Mouse (Mus musculus) left cerebral cortex, postnatal 10 days (tissue): ENCODE results near the gene 4933427D14Rik. TPM values are rescaled to one million over a fixed set of nuclear protein-coding genes. Genes with fewer than 3 reads are reported as not detected.
A peak's percentile ranks its signal among the peaks of the same experiment; 100 is the strongest.

ENCODE experiments used
- DNase-seq, 2 experiments: peaks; one replicate each; pipeline ENCODE4 v3.0.0; 2021 to 2022; ENCODE audit warnings: low spot score in 2 of 2, mixed read lengths in 1 of 2; ENCODE audit errors: extremely low spot score in 1 of 2
- intact Hi-C: fragments of 180-260 bp; cut with DNase I; formaldehyde crosslinking; loops from one replicate; pipeline ENCODE4 v1.15.1; 2025
- total RNA-seq, 2 experiments: library from RNA; stranded (reverse); gene quantifications; 2 replicates each; pipeline ENCODE4 v1.2.3; 2021

The 4933427D14Rik gene
- 10 to 100 TPM; 30.1 to 32.5 TPM for total RNA-seq

DNA sequence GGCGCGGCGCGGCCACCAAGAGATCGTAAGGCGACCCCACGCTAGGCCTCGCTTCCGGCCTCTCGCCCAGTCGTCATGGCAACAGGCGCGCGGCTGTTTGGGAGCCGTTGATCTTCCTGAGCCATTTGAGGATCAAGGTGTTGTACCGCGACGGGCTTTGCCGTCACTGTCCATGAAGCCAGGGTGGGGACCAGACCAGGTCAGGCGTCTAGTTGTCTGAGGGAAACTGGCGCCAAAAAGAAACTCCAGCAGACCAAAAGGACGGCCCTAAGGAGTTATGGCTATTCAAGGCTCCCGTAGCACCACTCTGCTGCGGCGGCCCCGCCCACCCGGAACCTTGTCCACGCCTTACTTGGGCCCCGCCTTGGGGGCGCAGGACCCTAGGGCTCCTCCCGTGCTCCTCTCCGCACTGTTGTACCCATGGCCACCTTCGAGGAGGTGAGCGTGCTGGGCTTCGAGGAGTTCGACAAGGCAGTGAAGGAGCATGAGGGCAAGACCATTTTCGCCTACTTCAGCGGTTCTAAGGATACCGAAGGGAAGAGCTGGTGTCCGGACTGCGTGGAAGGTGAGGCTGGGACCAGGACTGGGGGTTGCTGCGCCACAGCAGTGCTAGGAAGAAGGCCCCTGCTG lies at the start of gene 4933427D14Rik, which contains the start of gene Txndc17:
Gene 4933427D14Rik, minus strand, starts transcription at position 256 of the 630 bp plus-strand sequence.
Gene Txndc17, plus strand, starts transcription at position 344 of the 630 bp plus-strand sequence.
- DNase-seq, result peak; percentile 81 to 91
- intact Hi-C loops, result loop anchor here (5.0 kb wide), 1 partner anchor 155 kb away; no protein-coding TSS in a partner anchor

DNA sequence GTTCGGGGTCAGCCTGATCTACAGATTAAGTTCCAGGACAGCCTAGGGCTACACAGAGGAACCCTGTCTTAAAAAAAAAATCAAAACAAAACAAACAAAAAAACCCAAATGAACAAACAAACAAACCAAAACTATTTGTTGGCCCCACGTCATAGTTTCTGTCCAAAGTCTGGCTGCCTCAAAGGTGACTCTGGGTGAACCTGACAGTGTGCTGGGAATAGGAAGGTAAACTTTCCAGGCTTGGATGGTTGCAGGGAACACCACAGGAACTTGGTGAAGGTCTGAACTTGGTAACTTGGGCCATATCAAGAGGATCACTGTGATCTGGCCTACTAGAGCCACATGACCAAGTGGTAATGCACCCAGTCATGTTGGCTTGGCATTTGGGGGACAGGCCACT lies 49.2 kb upstream of the 4933427D14Rik start:
- no peak for DNase-seq
- intact Hi-C loops, result no loop called here

DNA sequence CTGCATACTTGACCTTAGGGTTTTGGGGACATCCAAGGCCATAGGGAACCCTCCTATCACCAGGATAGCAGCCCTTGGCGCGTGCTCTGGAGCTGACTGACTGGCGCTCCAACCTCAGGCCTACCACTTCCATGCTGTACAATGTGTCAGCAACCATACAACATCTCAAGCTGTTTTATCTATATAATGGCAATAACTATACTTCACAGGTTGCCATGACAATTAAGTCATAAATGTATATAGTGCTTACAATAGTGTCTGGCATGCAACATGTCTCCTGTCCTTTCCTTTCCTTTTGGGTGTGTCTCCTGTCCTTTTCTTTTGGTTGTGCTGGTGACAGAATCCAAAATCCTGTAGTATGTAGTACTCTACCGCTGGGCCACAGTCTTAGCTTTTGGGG lies 48.4 kb upstream of the 4933427D14Rik start:
- no peak for DNase-seq
- intact Hi-C loops, result no loop called here

DNA sequence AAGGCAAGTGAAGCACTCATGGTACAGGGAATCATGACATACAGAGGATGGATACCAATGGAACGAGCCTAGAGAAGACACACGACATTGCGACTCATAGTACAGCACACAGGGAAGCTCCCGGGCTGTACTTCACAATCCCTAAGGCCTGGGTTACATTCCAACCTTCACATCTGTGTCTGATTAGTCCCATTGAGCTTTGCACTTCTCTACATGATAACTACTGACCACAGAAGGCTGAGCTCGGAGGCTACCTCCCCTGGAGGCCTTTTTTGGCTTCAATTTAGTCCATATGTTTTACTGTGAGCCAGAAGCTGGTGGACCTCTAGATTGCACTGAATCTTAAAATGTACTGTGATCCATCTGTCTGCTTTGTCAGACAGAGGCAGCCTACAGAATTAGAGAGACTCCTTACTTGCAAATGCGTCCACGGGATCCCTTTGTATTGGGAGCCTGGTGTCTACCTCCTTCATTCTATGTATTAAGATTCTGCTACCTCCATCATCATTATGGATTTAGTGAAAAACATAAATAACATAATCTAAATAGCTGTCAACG lies 38.0 kb upstream of the 4933427D14Rik start:
- intact Hi-C loops, result no loop called here
- no peak for DNase-seq

DNA sequence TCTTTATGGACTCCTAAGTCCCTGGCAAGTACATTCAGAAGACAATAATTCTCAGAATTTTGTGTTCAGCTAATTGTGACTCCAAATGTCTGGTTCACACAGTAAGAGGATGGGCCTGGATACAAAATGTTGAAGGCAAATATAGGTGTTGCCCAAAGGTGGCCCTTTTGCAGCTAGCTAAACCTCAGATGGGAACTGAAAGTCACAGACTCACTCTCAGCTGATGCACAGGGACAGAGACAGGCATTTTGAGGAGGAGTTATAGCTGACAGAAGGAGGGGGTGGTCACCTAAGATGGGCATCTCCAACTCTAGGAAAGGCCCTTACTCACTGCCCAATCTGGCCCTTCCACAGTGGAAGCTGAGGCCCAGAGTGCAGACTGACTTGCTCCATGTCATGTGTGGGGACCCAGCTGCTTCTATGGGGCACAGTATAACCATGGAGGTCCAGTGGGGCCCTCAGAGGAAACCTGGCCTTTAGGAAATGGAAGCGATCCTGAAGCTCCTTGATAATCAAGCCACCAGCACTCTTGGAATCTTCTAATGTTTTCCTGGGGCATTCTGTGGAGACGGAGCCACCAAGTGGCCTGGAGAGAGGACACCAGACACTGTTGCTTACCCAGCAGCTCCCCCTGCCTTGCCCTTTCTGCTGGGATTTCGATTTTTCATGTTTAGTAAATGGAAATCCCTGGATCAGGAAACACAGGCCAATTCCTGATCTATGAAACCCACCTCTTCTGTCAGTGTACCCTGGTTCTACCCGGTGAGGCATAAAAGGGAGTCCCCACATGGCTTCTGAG lies 33.0 kb upstream of the 4933427D14Rik start:
- intact Hi-C loops, result no loop called here
- DNase-seq, result no peak

DNA sequence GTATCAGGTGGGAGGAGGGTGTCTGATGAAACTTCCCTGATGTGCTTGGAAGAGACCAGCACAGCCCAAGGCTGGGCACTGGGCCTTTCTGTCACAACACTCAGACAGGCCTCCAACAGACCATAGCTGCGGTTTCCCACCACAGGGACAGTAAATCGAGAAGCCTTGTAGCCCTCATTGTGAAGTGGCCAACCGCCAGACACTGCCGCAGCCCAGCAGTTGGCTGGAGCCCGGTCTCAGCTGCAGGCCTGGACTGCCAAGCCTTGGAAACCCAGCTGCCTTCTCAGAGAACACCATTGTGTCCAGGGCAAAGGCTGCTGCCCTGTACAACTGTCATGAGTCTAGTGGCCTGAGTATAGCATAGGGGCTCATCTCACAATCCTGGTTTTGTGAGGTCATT lies 26.8 kb upstream of the 4933427D14Rik start:
- intact Hi-C loops, result no loop called here
- DNase-seq, result peak in 1 of 2 experiments; percentile 67

DNA sequence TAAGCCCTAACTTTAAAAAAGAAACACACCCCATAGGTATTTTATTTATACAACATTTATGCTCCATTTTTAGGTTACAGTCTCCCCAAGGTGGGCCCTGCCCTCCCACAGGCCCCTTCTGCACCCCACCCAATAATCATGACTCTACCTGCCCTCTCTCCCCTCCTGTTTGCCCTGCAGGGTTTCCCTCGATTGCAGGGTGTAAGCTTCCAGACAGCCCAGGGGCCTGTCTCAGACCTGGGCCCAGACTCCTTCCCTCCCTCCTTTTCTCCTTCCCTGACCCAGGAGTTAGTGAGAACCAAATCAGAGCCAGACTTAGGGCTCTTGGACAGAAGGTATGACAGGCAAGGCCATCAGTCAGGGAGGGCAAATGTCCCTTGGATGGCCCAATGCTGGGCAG lies 25.7 kb upstream of the 4933427D14Rik start:
- intact Hi-C loops, result no loop called here

DNA sequence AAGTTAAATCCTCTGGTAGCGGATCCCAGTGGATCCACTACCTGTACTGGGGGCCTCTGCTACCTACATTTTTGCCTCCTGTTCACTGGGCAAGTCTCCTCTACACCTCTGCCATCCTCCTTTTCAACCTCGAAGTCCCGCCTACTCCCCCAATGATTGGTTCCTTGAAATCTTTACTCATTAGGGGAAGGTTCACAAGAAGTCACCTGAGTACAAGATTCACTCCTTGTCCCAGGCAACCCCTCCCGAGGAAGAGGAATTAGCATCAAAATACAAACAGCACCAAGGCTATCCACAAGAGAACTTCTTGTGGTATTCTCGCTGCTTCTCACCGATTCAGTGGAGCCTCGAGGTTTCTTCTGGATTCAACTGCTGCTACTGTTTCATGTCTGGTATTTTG lies 24.8 kb upstream of the 4933427D14Rik start:
- no peak for DNase-seq
- intact Hi-C loops, result no loop called here

More for the DNA sequence above, 25.7 kb upstream of the 4933427D14Rik start:
- no peak for DNase-seq

DNA sequence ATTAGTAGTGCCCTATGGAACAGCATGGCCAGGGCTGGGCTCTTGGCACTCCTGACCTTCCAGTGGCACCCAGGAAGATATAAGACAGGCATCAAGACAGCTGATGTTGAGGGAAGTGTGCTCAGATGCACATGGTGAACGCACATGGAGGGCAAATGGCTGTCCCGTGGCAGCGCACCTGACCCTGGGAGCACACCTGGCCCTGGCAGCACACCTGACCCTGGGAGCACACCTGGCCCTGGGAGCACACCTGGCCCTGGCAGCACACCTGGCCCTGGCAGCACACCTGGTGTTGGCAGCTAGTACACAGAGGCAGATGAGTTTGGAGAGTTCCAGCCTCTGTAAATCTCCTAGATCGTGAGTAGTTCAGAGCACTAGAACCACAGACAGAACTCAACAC lies 21.3 kb upstream of the 4933427D14Rik start:
- DNase-seq, result no peak
- intact Hi-C loops, result loop anchor here (5.0 kb wide), 2 partner anchors 94 to 114 kb away; no protein-coding TSS in a partner anchor

DNA sequence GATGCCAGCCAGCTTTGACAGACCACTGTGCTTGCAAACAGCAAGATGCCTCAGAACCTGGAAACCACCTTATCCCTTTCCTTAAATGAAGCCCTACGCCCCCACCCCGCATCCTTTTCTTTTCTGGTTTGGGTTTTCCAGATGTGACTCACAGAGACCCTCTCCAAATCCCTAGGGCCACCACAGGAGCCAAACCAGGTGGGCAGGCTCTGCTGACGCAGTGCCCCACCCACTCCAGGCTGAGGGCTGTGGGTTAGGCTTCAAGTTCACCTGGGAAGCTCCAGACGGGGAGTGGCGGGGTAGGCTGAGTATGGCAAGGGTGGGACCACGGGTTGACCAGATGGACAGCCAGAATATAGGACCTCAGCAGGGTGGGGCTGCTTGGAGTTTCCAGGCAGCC lies 19.6 kb upstream of the 4933427D14Rik start:
- no peak for DNase-seq
- intact Hi-C loops, result loop anchor here (5.0 kb wide), 2 partner anchors 95 to 115 kb away; no protein-coding TSS in a partner anchor

DNA sequence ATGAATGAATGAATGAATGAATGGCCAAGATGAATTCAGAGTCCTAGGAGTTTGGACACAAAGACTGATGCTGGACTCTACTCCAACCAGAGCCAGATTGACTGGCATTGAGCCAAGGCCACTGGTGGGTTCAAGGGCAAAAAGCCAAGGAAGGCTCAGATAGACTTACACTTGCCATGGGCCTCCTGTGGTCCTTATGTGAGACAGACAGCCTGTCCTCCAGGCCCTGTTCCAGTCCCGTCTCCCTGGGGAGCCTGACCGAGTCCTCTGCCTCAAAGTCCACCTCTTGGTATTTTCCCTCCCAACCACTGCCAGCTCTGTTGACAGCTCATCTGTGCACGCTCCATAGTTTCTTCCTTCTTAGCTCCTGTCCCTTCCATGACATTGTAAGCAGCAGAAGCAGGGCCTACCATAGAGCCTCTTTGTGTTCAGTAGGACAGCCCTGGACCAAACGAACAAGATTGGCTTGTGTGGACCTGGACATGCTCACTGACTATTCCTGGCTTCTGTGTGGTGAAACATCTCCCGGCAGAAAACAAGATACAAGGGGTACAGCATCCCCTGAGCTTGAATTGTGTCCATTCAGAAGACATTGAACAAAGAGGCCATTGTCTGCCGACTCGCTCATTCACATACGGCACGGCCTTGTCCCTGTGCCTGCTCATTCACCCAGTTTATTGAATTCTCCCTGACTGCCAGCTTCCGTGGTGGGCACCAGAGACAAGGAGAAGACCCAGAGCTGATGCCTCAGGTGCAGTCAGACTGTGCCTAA lies 18.9 kb upstream of the 4933427D14Rik start:
- peak in 1 of 2 experiments; percentile 51 for DNase-seq
- intact Hi-C loops, result loop anchor here (5.0 kb wide), 2 partner anchors 96 to 116 kb away; no protein-coding TSS in a partner anchor

DNA sequence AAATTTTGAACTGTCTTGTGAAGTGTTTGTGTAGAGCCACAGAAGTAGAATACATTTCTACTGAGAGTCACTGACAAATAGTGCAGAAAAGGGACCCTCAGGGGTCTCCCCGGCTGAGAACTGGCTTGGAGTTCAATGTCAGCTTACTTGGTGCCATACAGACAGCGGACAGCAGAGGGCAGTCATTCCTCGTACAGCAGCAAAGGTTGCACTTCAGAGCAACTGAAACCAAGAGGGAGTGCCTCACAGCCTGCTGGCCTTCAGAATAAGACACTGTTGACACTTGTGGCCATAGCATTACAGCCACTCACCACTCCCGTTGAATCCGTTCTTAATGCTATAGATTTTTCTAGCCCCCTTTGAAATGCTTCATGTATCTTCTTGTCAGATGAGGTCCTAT lies 17.6 kb upstream of the 4933427D14Rik start:
- intact Hi-C loops, result loop anchor here (2.0 to 5.0 kb wide), 4 partner anchors 42 to 204 kb away; partner anchors contain the start of gene Slc13a5
- peak; percentile 71 to 79 for DNase-seq

DNA sequence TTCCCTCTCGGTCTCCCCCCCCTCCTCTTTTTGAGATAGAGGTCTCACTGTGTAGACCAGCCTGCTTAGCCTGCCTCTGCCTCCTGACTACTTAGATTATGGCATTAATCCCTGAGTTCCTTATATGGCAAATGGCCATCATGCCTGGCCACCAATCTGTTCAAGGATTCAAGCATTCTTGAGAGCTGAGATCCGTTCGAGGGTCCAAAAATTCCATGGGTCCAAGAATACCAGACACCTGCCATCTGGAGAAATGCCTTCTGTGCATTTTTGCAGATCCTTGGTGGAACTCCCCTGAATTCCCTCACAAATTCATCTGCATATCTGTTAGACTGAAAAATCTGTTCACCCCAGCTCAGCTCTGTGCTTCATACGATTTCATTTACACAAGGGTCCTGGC lies 16.2 kb upstream of the 4933427D14Rik start:
- no peak for DNase-seq
- intact Hi-C loops, result loop anchor here (2.0 to 5.0 kb wide), 2 partner anchors 44 to 341 kb away; partner anchors contain the start of gene Slc13a5

DNA sequence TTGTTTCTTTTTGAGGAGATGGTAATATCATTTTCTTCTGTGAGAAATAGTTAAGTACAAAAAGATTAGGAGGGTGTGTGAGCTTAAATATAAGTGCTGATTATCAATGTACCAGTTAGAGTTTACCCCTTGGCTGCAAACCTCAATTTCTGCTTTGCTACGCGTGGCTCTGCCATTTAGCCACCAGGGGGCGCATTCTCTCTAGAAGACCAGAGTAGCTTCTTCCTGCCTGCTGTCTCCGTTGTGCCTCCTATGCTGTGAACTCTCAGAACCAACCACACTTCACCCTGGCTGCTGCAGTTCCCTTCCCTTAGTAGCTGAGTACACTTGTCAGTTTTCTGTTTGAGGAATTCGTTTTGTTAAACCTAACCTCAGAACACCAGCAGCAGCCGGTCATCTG lies 14.0 kb upstream of the 4933427D14Rik start:
- peak in 1 of 2 experiments; percentile 81 for DNase-seq

DNA sequence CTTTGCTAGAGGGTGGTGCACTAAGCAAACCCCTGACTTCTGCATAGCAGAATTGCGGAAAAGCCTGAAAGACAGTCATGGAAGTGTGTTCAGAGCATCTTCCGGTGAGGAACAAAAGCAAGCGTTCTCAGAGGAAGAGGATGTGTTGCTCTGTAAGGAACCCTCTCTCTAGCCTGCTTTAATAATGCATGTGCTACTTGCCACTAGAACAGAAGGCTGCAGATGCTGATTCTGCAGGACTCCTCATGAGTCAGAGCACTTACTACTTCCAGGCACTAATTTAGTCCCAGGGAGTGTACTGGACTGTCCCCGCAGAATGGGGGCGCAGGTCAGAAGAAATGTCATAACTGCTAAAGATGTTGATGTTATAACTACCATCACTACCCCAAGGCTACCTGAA lies 9.9 kb upstream of the 4933427D14Rik start:
- intact Hi-C loops, result no loop called here
- DNase-seq, result no peak

More for the DNA sequence above, 14.0 kb upstream of the 4933427D14Rik start:
- intact Hi-C loops, result loop anchor here (5.0 kb wide), 1 partner anchor 46 kb away; the partner anchor contains the start of gene Slc13a5

DNA sequence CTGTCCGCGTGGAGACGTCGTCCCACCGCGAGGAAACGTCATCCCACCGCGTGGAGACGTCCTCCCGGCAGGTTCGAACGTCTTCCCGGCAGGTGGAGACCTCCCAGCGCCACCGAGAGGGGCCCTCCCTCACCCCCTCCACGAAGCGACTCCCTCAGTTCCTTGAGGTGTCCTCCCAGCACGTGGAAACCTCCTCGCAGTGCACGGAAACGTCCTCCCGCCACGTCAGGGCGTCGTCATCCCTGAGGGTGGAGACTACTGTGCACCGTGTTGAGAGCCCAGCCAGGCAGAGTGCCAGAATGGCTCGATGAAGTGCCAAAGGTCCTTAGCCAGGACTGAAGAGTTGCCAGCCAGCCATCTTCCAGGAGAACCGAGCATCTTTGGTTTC lies 8.1 kb upstream of the 4933427D14Rik start, which contains the start of gene Med31:
Gene Med31, minus strand, starts transcription at position 183 of the 388 bp plus-strand sequence.
- peak; percentile 73 to 86 for DNase-seq
- intact Hi-C loops, result no loop called here

DNA sequence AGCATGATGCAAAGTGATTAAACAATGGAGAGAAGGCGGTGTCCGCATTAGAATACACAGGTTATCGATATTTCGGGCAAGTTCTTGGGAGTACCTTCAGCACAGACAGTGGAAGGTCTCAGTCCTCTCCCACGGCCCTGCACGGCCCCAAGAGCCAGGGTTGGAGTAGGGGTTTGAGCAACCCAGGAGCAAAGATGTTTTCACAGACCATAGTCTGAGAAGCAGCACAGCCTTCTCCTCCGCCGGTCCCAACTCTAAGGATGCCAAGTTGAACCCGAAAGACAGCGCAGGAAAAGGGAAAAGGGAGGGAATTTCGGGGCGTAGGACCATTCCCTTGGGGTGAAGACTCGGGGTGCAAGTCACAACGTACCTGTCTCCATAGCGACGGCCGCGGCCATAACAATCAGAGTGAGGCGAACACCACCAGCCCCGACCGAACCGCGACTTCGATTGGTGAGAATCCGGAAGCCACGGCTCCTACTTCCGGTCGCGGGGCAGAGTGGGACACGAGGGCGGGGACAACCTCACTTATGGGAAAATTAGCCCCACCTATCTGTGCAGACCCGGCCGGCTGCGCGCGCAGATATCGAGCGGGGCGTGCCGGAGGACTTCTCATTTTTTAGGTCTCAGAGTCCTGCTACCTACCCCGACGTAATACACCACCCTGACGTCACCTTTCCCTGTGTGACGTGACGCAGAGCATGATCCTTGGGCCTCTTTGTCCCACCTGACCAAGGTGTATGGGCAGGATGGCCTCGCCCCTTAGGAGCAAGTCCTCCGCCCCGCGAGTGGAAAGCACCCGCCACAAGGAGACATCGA lies 7.5 kb upstream of the 4933427D14Rik start:
- DNase-seq, result peak; percentile 94 to 97
- intact Hi-C loops, result no loop called here
